Mouse (Mus musculus) CH12.LX (cell line): ENCODE measurements around the gene Gm13272.
"Not testable (repeated sequence)": the region's sequence is repeated elsewhere in the genome, so short reads cannot be mapped to it uniquely, and the experiment has no call there.

Source experiments
- CTCF ChIP-seq, 2 experiments: IDR thresholded peaks in 1 of 2; conservative IDR thresholded peaks in 1 of 2; 2 replicates each; pipeline ENCODE4 v1.5.1; 2011 to 2012; ENCODE audit warnings: low read depth in 2 of 2, low read length in 2 of 2, improper control_type of control experiment in 1 of 2, inconsistent platforms in 1 of 2, mild to moderate bottlenecking in 1 of 2, moderate library complexity in 1 of 2
- MAX ChIP-seq: IDR thresholded peaks from 2 replicates; pipeline ENCODE4 v1.6.1; 2011; ENCODE audit warnings: low read length, improper control_type of control experiment
- POLR2A ChIP-seq: IDR thresholded peaks from 2 replicates; pipeline ENCODE4 v1.6.1; 2011; ENCODE audit warnings: low read depth, mild to moderate bottlenecking, improper control_type of control experiment, low read length
- ZKSCAN1 ChIP-seq: IDR thresholded peaks from 2 replicates; pipeline ENCODE4 v1.6.1; 2012; ENCODE audit warnings: low read depth, inconsistent platforms, low read length, improper control_type of control experiment, borderline replicate concordance

- TF ChIP-seq MAX; ZKSCAN1; POLR2A; CTCF (conservative IDR thresholded peaks at IDR 0.05 in 1 of 2, IDR thresholded peaks at IDR 0.05 in 1 of 2; ENCODE audit: low read depth in 2 of 2, low read length in 2 of 2): not testable (repeated sequence)
Measured at GRCm38 (mm10) chr4:88759610-88760268, 19.9 kb upstream of the Gm13272 start, which contains the start of gene Gm13283.
